In the genomic region with DNA sequence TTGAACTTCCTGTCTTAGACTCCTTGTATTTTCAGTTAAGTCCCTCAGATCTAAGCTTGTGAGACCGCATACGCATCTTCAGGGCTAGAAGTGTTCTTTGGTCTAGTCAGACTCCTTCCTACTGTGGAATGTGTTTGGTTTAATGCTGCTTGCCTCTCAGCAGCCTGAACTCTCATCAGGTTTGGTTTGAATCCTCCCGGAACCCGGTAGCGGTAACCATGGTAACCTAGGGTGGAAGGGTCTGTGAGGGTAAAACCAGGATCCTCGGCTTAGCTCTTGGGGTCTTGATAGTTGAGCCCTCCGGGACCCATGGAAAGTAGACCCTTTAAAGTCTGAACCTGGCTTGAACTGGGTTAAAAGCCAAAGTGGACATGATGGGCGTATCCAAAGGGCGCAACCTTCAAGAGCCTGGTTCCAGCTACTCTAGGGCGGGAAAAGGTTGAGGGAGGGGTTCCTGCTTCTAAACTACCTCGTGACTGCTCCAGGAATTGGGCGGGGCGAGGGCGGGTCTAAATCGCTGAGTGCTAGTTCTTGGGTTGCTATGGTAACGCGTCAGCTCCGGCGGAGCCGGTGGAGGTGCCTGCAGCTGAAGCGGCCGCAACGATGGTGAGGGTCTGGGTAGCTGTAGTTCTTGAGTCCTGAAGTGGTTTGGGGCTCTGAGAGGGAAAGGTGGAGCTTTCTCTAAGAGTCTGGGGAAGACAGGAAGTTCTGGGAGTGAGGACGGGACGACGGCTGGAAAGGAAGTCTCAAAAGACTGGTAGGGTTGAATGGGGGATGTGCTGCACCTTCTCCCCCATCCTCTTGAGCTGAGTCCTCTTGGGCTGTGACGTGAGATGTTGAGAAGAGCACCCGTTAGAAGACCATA, we compare ENCODE assay signal across 8 mouse cellular contexts. TPM values are rescaled to one million over a fixed set of nuclear protein-coding genes. Genes with fewer than 3 reads are reported as not detected.
DNase-seq lines count a peak whose midpoint lies in the region; ATAC-seq and TF ChIP-seq lines count a peak whose summit lies in the region.

A gene (plus strand): TSS at position 226 of the 865 bp plus-strand sequence.

- no peak within 1 kb of the TSS for H3K27ac ChIP-seq in bone marrow, adult 2 months (ENCODE audit: control insufficient read depth, insufficient read depth, low read depth, low read length, poor library complexity)
- peak within 1 kb of the TSS; percentile 69 for H3K27ac ChIP-seq in hindbrain, embryonic 10.5 days
- peak within 1 kb of the TSS; percentile 58 for H3K27ac ChIP-seq in lung, embryonic 14.5 days (ENCODE audit: low read depth)
- H3K27ac ChIP-seq in neural tube, embryonic 15.5 days (replicated peaks), result peak within 1 kb of the TSS; percentile 47; the same call in 1 of the 2 replicates
- no peak within 1 kb of the TSS for H3K27ac ChIP-seq in thymus, adult 2 months (ENCODE audit: control insufficient read depth, insufficient read depth, low read length)

- peak within 1 kb of the TSS; percentile 14 for H3K4me3 ChIP-seq in bone marrow, adult 2 months (replicated peaks; ENCODE audit: control insufficient read depth, low read depth, low read length)
- H3K4me3 ChIP-seq in hindbrain, embryonic 10.5 days, result peak within 1 kb of the TSS; percentile 47
- peak within 1 kb of the TSS; percentile 32 for H3K4me3 ChIP-seq in lung, embryonic 14.5 days (ENCODE audit: low read depth, low read length)
- peak within 1 kb of the TSS; percentile 43 for H3K4me3 ChIP-seq in neural tube, embryonic 15.5 days (replicated peaks)
- H3K4me3 ChIP-seq in thymus, adult 2 months (ENCODE audit: control insufficient read depth, insufficient read depth, low read length), result peak within 1 kb of the TSS; percentile 34

- H3K4me2 ChIP-seq in lung, embryonic 14.5 days, result peak within 1 kb of the TSS; percentile 69
- peak within 1 kb of the TSS; percentile 78 for H3K4me2 ChIP-seq in neural tube, embryonic 15.5 days

- no peak for TF ChIP-seq CTCF in bone marrow, adult 2 months (IDR thresholded peaks at IDR 0.05; ENCODE audit: control insufficient read depth, insufficient read depth, low read length)
- TF ChIP-seq CTCF in lung, embryonic 14.5 days (IDR thresholded peaks at IDR 0.05; ENCODE audit: low read depth), result no peak
- TF ChIP-seq CTCF in thymus, adult 2 months (IDR thresholded peaks at IDR 0.05; ENCODE audit: borderline replicate concordance, control insufficient read depth, extremely low read depth, insufficient read depth, low read length, poor library complexity), result no peak

- no peaks in the 10 kb centered on the region for H3K36me3 ChIP-seq in hindbrain, embryonic 10.5 days
- H3K36me3 ChIP-seq in lung, embryonic 14.5 days (ENCODE audit: insufficient read depth), result no peaks in the 10 kb centered on the region
- H3K36me3 ChIP-seq in neural tube, embryonic 15.5 days, result no peaks in the 10 kb centered on the region
- no peaks in the 10 kb centered on the region for H3K36me3 ChIP-seq in thymus, adult 2 months (ENCODE audit: control insufficient read depth, insufficient read depth, low read length)

- H3K9me3 ChIP-seq in hindbrain, embryonic 10.5 days, result peaks cover 8% of the 10 kb centered on the region
- peaks cover 6% of the 10 kb centered on the region; the same call in 1 of the 2 replicates for H3K9me3 ChIP-seq in lung, embryonic 14.5 days (ENCODE audit: low read depth, low read length)
- H3K9me3 ChIP-seq in neural tube, embryonic 15.5 days (replicated peaks), result no peaks in the 10 kb centered on the region

- peak; percentile 73 to 84 for DNase-seq in frontal cortex, adult 2 months (ENCODE audit: extremely low spot score in 1 of 2, low spot score in 1 of 2)
- peak; percentile 93 for DNase-seq in hindbrain, embryonic 10.5 days (ENCODE audit: low spot score)
- DNase-seq in layer of hippocampus, adult 9-11 months, result peak; percentile 83
- peak; percentile 96 for DNase-seq in lung, embryonic 14.5 days
- peak; percentile 85 for DNase-seq in thymus, adult 2 months

- ATAC-seq in CD4-positive, CD25-positive, alpha-beta regulatory T cell, adult 4 months, result peak; percentile 72
- peak; percentile 77 for ATAC-seq in lung, embryonic 14.5 days (ENCODE audit: insufficient read depth)
- ATAC-seq in neural tube, embryonic 15.5 days (ENCODE audit: low FRiP score), result peak; percentile 93

- 3% methylated on average over 28 of the region's 28 CpGs for WGBS in bone marrow, adult 2 months
- 3% methylated on average over 28 of the region's 28 CpGs for WGBS in hindbrain, embryonic 10.5 days
- WGBS in lung, embryonic 14.5 days, result 4% methylated on average over 28 of the region's 28 CpGs
- WGBS in neural tube, embryonic 15.5 days, result 5% methylated on average over 28 of the region's 28 CpGs
- 2% methylated on average over 28 of the region's 28 CpGs for WGBS in thymus, adult 2 months

- peaks cover 3% of the 10 kb centered on the region; the same call in 1 of the 2 replicates for H3K4me1 ChIP-seq in bone marrow, adult 2 months (ENCODE audit: control insufficient read depth, insufficient read depth, low read length)
- peaks cover 34% of the 10 kb centered on the region for H3K4me1 ChIP-seq in hindbrain, embryonic 10.5 days (replicated peaks)
- H3K4me1 ChIP-seq in lung, embryonic 14.5 days (ENCODE audit: insufficient read depth), result peaks cover 22% of the 10 kb centered on the region
- H3K4me1 ChIP-seq in neural tube, embryonic 15.5 days, result peaks cover 22% of the 10 kb centered on the region
- H3K4me1 ChIP-seq in thymus, adult 2 months (replicated peaks; ENCODE audit: control insufficient read depth, insufficient read depth, low read length), result peaks cover 16% of the 10 kb centered on the region

- no peak for TF ChIP-seq POLR2A in bone marrow, adult 2 months (IDR thresholded peaks at IDR 0.05; ENCODE audit: borderline replicate concordance, control insufficient read depth, low read depth, low read length)
- TF ChIP-seq POLR2A in thymus, adult 2 months (IDR thresholded peaks at IDR 0.05; ENCODE audit: control insufficient read depth, extremely low read depth, insufficient read depth, low read length, poor library complexity), result no peak

- peaks cover 13% of the 10 kb centered on the region; the same call in 1 of the 2 replicates for H3K27me3 ChIP-seq in hindbrain, embryonic 10.5 days (ENCODE audit: insufficient read depth, poor library complexity, severe bottlenecking)
- no peaks in the 10 kb centered on the region for H3K27me3 ChIP-seq in lung, embryonic 14.5 days (ENCODE audit: insufficient read depth, low read length)
- no peaks in the 10 kb centered on the region for H3K27me3 ChIP-seq in neural tube, embryonic 15.5 days (replicated peaks)
- H3K27me3 ChIP-seq in thymus, adult 2 months (ENCODE audit: control insufficient read depth, insufficient read depth, low read length), result no peaks in the 10 kb centered on the region

- H3K9ac ChIP-seq in lung, embryonic 14.5 days, result 0 out of 2 replicates have a peak within 1 kb of the TSS, but pooled peaks have one; percentile 6
- H3K9ac ChIP-seq in neural tube, embryonic 15.5 days (replicated peaks), result peak within 1 kb of the TSS; percentile 18; the same call in 1 of the 2 replicates

RNA-seq across cellular contexts. Expression of the gene that starts here (rescaled TPM):
- polyA plus RNA-seq in CD4-positive, CD25-positive, alpha-beta regulatory T cell, adult 4 months (2017; shearing (Covaris generic)), result under 1 TPM in 1 of 2 experiments, not detected in 1; 0.69 TPM
- polyA plus RNA-seq in bone marrow, adult 2 months (2011; ENCODE audit: insufficient read depth, insufficient read length, low replicate concordance, missing spikeins), result 0.47 and 5.2 TPM in 2 replicates
- polyA plus RNA-seq in frontal cortex, adult 2 months (2012; rRNA removed), result 3.4 and 4.5 TPM in 2 replicates
- polyA plus RNA-seq in hindbrain, embryonic 10.5 days (2016; fragmentation: Nextera tagmentation; extraction: Ambion mirVana), result 2.4 and 3.6 TPM in 2 replicates
- polyA plus RNA-seq in lung, embryonic 14.5 days (2014; fragmentation: Nextera tagmentation; extraction: Ambion mirVana), result 4.2 and 5.1 TPM in 2 replicates
- polyA plus RNA-seq in neural tube, embryonic 15.5 days (2015; fragmentation: Nextera tagmentation; extraction: Ambion mirVana), result 3.8 and 4.3 TPM in 2 replicates
- 0.15 and 0.56 TPM in 2 replicates for polyA plus RNA-seq in thymus, adult 2 months (2012; rRNA removed)

Comparison
In these comparisons a context has a peak if more than half of its experiments do, and no peak if none do; other contexts are left out.
1. Peak in ATAC-seq in CD4-positive, CD25-positive, alpha-beta regulatory T cell, adult 4 months; RNA of the gene not detected or under 1 TPM.
2. Peak in DNase-seq and H3K4me3 ChIP-seq in thymus, adult 2 months; RNA of the gene not detected or under 1 TPM.
3. H3K27ac ChIP-seq: peak in hindbrain, embryonic 10.5 days (single experiment), lung, embryonic 14.5 days (single experiment) and neural tube, embryonic 15.5 days (single experiment); none in bone marrow, adult 2 months (single experiment) and thymus, adult 2 months (single experiment).
4. Peak in every context shown above with its lines, with median percentiles within 50 percentile points of each other: ATAC-seq, H3K4me3 ChIP-seq and DNase-seq.